Mouse (Mus musculus): ENCODE data around the gene Zbtb16.

DNA sequence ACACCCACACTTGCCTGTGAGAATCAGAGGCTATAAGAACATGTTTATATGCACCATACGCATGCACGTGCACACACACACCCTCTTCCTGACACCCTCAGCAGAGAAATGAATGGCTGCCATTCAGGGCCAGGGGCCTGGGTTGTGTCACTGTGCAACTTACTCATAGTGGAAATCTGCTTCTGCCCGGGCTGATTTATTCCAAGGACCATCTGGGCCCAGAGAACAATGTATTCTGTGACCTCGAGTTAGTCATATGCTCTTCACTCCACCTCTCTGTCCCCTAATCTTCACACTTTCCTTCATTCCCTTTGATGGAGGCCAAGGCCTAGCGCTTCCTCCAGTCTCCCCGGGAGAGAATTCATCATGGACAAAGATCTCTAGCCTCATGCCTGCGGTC, 150.3 kb downstream of the Zbtb16 start:
- no peak for TF ChIP-seq POLR2A (IDR thresholded peaks at IDR 0.05; ENCODE audit: insufficient read depth, low read depth, low read length)
- no peak for TF ChIP-seq CTCF (IDR thresholded peaks at IDR 0.05; ENCODE audit: insufficient read depth, low read depth, low read length)

Data from olfactory bulb, adult 2 months (tissue).